Mouse (Mus musculus): Measurements from ENCODE around the gene Mcm7. TPM values are rescaled to one million over a fixed set of nuclear protein-coding genes. Genes with fewer than 3 reads are reported as not detected.

Gene Mcm7
- polyA plus RNA-seq, 1 experiment from 2014 or later: 258 TPM

- 66% methylated on average over 8 of the region's 8 CpGs for WGBS
- H3K4me3 ChIP-seq: no peak overlapping the region
- H3K27me3 ChIP-seq: no peaks in the 10 kb centered on the region
- H3K27ac ChIP-seq: no peak overlapping the region
- H3K4me1 ChIP-seq: no peaks in the 10 kb centered on the region
- H3K9ac ChIP-seq: no peak overlapping the region
- H3K36me3 ChIP-seq (ENCODE audit: poor library complexity, severe bottlenecking): peaks cover 59% of the 10 kb centered on the region
- no peak overlapping the region for H3K4me2 ChIP-seq
- ATAC-seq: peak; percentile 61
- H3K9me3 ChIP-seq (replicated peaks): no peaks in the 10 kb centered on the region
These were observed 34.2 kb downstream of the Mcm7 start for GRCm38 (mm10) chr5:138137935-138138549.

GRCm38 (mm10) chr5:138137257-138137656 is 35.0 kb downstream of the Mcm7 start:
- Histone ChIP-seq H3K27ac (no peak overlapping the region), H3K9me3 (replicated peaks) (no peaks in the 10 kb centered on the region), H3K36me3 (ENCODE audit: poor library complexity, severe bottlenecking) (peaks cover 61% of the 10 kb centered on the region), H3K27me3 (no peaks in the 10 kb centered on the region), H3K4me3 (no peak overlapping the region), H3K4me2 (no peak overlapping the region), H3K9ac (no peak overlapping the region), H3K4me1 (no peaks in the 10 kb centered on the region)
- WGBS: 91% methylated on average over 4 of the region's 4 CpGs
- ATAC-seq: no peak

GRCm38 (mm10) chr5:138132425-138133064 is 39.7 kb downstream of the Mcm7 start:
- H3K4me1 ChIP-seq: no peaks in the 10 kb centered on the region
- H3K4me2 ChIP-seq: no peak overlapping the region
- H3K27ac ChIP-seq: no peak overlapping the region
- H3K27me3 ChIP-seq: no peaks in the 10 kb centered on the region
- ATAC-seq: no peak
- H3K9ac ChIP-seq: no peak overlapping the region
- WGBS: 96% methylated on average over 5 of the region's 5 CpGs
- no peaks in the 10 kb centered on the region for H3K9me3 ChIP-seq (replicated peaks)
- no peak overlapping the region for H3K4me3 ChIP-seq
- H3K36me3 ChIP-seq (ENCODE audit: poor library complexity, severe bottlenecking): peaks cover 80% of the 10 kb centered on the region

- WGBS: 80% methylated on average over 3 of the region's 3 CpGs
- H3K27me3 ChIP-seq: no peaks in the 10 kb centered on the region
- H3K4me2 ChIP-seq: peak overlapping the region; percentile 72
- H3K4me1 ChIP-seq: peaks cover 19% of the 10 kb centered on the region
- H3K27ac ChIP-seq: no peak overlapping the region
- H3K9ac ChIP-seq: peak overlapping the region; percentile 83
- H3K36me3 ChIP-seq (ENCODE audit: poor library complexity, severe bottlenecking): peaks cover 36% of the 10 kb centered on the region
- H3K9me3 ChIP-seq (replicated peaks): no peaks in the 10 kb centered on the region
- H3K4me3 ChIP-seq: peak overlapping the region; percentile 75
- ATAC-seq: no peak
These were observed 54.2 kb downstream of the Mcm7 start for GRCm38 (mm10) chr5:138118041-138118440.

GRCm38 (mm10) chr5:138117199-138118015 is 54.8 kb downstream of the Mcm7 start:
- H3K4me2 ChIP-seq: peak overlapping the region; percentile 72
- peaks cover 30% of the 10 kb centered on the region for H3K36me3 ChIP-seq (ENCODE audit: poor library complexity, severe bottlenecking)
- H3K9me3 ChIP-seq (replicated peaks): no peaks in the 10 kb centered on the region
- H3K27ac ChIP-seq: peak overlapping the region; percentile 95
- ATAC-seq: peak; percentile 54
- H3K9ac ChIP-seq: peak overlapping the region; percentile 83
- WGBS: 6% methylated on average over 16 of the region's 16 CpGs
- H3K4me1 ChIP-seq: peaks cover 19% of the 10 kb centered on the region
- peak overlapping the region; percentile 75 for H3K4me3 ChIP-seq
- H3K27me3 ChIP-seq: no peaks in the 10 kb centered on the region

GRCm38 (mm10) chr5:138116255-138117198 is 55.7 kb downstream of the Mcm7 start, which contains the start of gene Zscan21:
Zscan21 (plus strand) TSS chr5:138116903.
- WGBS: 7% methylated on average over 38 of the region's 38 CpGs
- Histone ChIP-seq H3K4me1 (peaks cover 19% of the 10 kb centered on the region), H3K36me3 (ENCODE audit: poor library complexity, severe bottlenecking) (peaks cover 24% of the 10 kb centered on the region), H3K4me3 (peak within 1 kb of the TSS; percentile 75), H3K9ac (peak within 1 kb of the TSS; percentile 83), H3K27ac (peak within 1 kb of the TSS; percentile 95), H3K9me3 (replicated peaks) (no peaks in the 10 kb centered on the region), H3K27me3 (no peaks in the 10 kb centered on the region), H3K4me2 (peak within 1 kb of the TSS; percentile 72)
- peak; percentile 98 for ATAC-seq

MicroRNA genes within 50 kb of the gene (microRNA counts, 519-probe panel; counts per million panel counts)
- microRNA mmu-miR-106b (5,488 counts per million, percentile 94 among the panel's probes with 10 or more counts), microRNA mmu-miR-25 (6,496 counts per million, percentile 98 among the panel's probes with 10 or more counts), microRNA mmu-miR-93 (5,507 counts per million, percentile 94 among the panel's probes with 10 or more counts)

Small RNA genes lying within 50 kb of the gene (microRNA-seq; reads per million reads assigned to microRNA genes)
- gene Mir106b (15,644 reads per million, percentile 96 among the genes with 10 or more reads in this experiment), gene Mir25 (769 reads per million, percentile 76 among the genes with 10 or more reads in this experiment), gene Mir93 (25,373 reads per million, percentile 98 among the genes with 10 or more reads in this experiment)

Other genes starting within 250 kb of the Mcm7 start
- 0.04 TPM in 1 of 2 replicates, not detected in the other for gene Gjc3, start 209.3 kb downstream of the Mcm7 start, polyA plus RNA-seq (2015; fragmentation: Nextera tagmentation; extraction: Ambion mirVana)
- not detected in 2 replicates for gene Azgp1, start 190.9 kb downstream of the Mcm7 start, polyA plus RNA-seq (2015; fragmentation: Nextera tagmentation; extraction: Ambion mirVana)
- not detected in 2 replicates for gene Smok3a, start 151.2 kb downstream of the Mcm7 start, polyA plus RNA-seq (2015; fragmentation: Nextera tagmentation; extraction: Ambion mirVana)
- not detected in 2 replicates for gene Smok3b, start 151.0 kb downstream of the Mcm7 start, polyA plus RNA-seq (2015; fragmentation: Nextera tagmentation; extraction: Ambion mirVana)
- gene Smok3c, start 119.2 kb downstream of the Mcm7 start, polyA plus RNA-seq (2015; fragmentation: Nextera tagmentation; extraction: Ambion mirVana): not detected in 2 replicates
- gene Zkscan1, start 87.3 kb downstream of the Mcm7 start, polyA plus RNA-seq (2015; fragmentation: Nextera tagmentation; extraction: Ambion mirVana): 24.7 and 27.5 TPM in 2 replicates
- gene Zscan21, start 55.5 kb downstream of the Mcm7 start, polyA plus RNA-seq (2015; fragmentation: Nextera tagmentation; extraction: Ambion mirVana): 111 and 123 TPM in 2 replicates
- 46.1 and 49.5 TPM in 2 replicates for gene Zfp113, start 16.7 kb downstream of the Mcm7 start, polyA plus RNA-seq (2015; fragmentation: Nextera tagmentation; extraction: Ambion mirVana)
- 308 and 315 TPM in 2 replicates for gene Cops6, start 11.4 kb downstream of the Mcm7 start, polyA plus RNA-seq (2015; fragmentation: Nextera tagmentation; extraction: Ambion mirVana)
- gene Ap4m1, start 420 bp downstream of the Mcm7 start, polyA plus RNA-seq (2015; fragmentation: Nextera tagmentation; extraction: Ambion mirVana): 29.2 and 29.7 TPM in 2 replicates
- gene Taf6, start 15.0 kb upstream of the Mcm7 start, polyA plus RNA-seq (2015; fragmentation: Nextera tagmentation; extraction: Ambion mirVana): 115 and 121 TPM in 2 replicates
- gene Cnpy4, start 15.1 kb upstream of the Mcm7 start, polyA plus RNA-seq (2015; fragmentation: Nextera tagmentation; extraction: Ambion mirVana): 48.1 and 48.2 TPM in 2 replicates
- 10.8 and 12.2 TPM in 2 replicates for gene Mblac1, start 21.9 kb upstream of the Mcm7 start, polyA plus RNA-seq (2015; fragmentation: Nextera tagmentation; extraction: Ambion mirVana)
- gene Nxpe5, start 53.5 kb upstream of the Mcm7 start, polyA plus RNA-seq (2015; fragmentation: Nextera tagmentation; extraction: Ambion mirVana): not detected in 2 replicates
- gene Lamtor4, start 83.1 kb upstream of the Mcm7 start, polyA plus RNA-seq (2015; fragmentation: Nextera tagmentation; extraction: Ambion mirVana): 67.4 TPM in 2 replicates
- gene BC037034, start 91.6 kb upstream of the Mcm7 start, polyA plus RNA-seq (2015; fragmentation: Nextera tagmentation; extraction: Ambion mirVana): 9.1 and 10.0 TPM in 2 replicates
- gene Gal3st4, start 100.4 kb upstream of the Mcm7 start, polyA plus RNA-seq (2015; fragmentation: Nextera tagmentation; extraction: Ambion mirVana): 1.6 and 2.8 TPM in 2 replicates
- 0.09 and 0.18 TPM in 2 replicates for gene Gm43720, start 107.5 kb upstream of the Mcm7 start, polyA plus RNA-seq (2015; fragmentation: Nextera tagmentation; extraction: Ambion mirVana)
- gene Gpc2, start 107.6 kb upstream of the Mcm7 start, polyA plus RNA-seq (2015; fragmentation: Nextera tagmentation; extraction: Ambion mirVana): 137 and 160 TPM in 2 replicates
- 2.4 and 2.9 TPM in 2 replicates for gene Stag3, start 107.8 kb upstream of the Mcm7 start, polyA plus RNA-seq (2015; fragmentation: Nextera tagmentation; extraction: Ambion mirVana)
- gene Pvrig, start 169.5 kb upstream of the Mcm7 start, polyA plus RNA-seq (2015; fragmentation: Nextera tagmentation; extraction: Ambion mirVana): not detected in 2 replicates

Data from forebrain, embryonic 13.5 days (tissue).